Mouse (Mus musculus): Measurements from ENCODE around the gene Thada. TPM values are rescaled to one million over a fixed set of nuclear protein-coding genes. Genes with fewer than 3 reads are reported as not detected.
A peak's percentile ranks its signal among the peaks of the same experiment; 100 is the strongest.

The Thada gene
- 0.72 TPM in 1 of 2 replicates, not detected in the other for polyA plus RNA-seq (2012; ENCODE audit: insufficient read depth, low replicate concordance)

- peak within 1 kb of the TSS; percentile 97 for H3K4me3 ChIP-seq (replicated peaks)
- 0 out of 2 replicates have a peak, but pooled peaks cover 2% of the 10 kb centered on the region for H3K9me3 ChIP-seq
- peaks cover 7% of the 10 kb centered on the region for H3K36me3 ChIP-seq (replicated peaks; ENCODE audit: low read length)
- peaks cover 26% of the 10 kb centered on the region for H3K4me1 ChIP-seq
- peaks cover under 1% of the 10 kb centered on the region for H3K27me3 ChIP-seq (replicated peaks)
- TF ChIP-seq GATA1 (IDR thresholded peaks at IDR 0.05; ENCODE audit: borderline replicate concordance, low read length), result no peak
- TF ChIP-seq FLI1 (IDR thresholded peaks at IDR 0.05; ENCODE audit: low read length), result no peak
Measured at GRCm38 (mm10) chr17:84465753-84466608, at the start of gene Thada. Gene Thada (minus strand): TSS chr17:84466205.

GRCm38 (mm10) chr17:84512516-84513085 is 46.6 kb upstream of the Thada start:
- H3K36me3 ChIP-seq (replicated peaks; ENCODE audit: low read length), result no peaks in the 10 kb centered on the region
- peaks cover 52% of the 10 kb centered on the region for H3K27me3 ChIP-seq (replicated peaks)
- TF ChIP-seq GATA1 (IDR thresholded peaks at IDR 0.05; ENCODE audit: borderline replicate concordance, low read length) (no peak), FLI1 (IDR thresholded peaks at IDR 0.05; ENCODE audit: low read length) (no peak)
- peak overlapping the region; percentile 84 for H3K4me3 ChIP-seq (replicated peaks)
- no peaks in the 10 kb centered on the region for H3K9me3 ChIP-seq
- H3K4me1 ChIP-seq, result peaks cover 20% of the 10 kb centered on the region

GRCm38 (mm10) chr17:84511682-84512515 is 45.9 kb upstream of the Thada start, which contains the start of gene Plekhh2:
Gene Plekhh2 (plus strand): TSS chr17:84511895.
- Histone ChIP-seq H3K36me3 (replicated peaks; ENCODE audit: low read length) (no peaks in the 10 kb centered on the region), H3K9me3 (no peaks in the 10 kb centered on the region), H3K4me1 (peaks cover 20% of the 10 kb centered on the region), H3K4me3 (replicated peaks) (peak within 1 kb of the TSS; percentile 84), H3K27me3 (replicated peaks) (peaks cover 52% of the 10 kb centered on the region)
- TF ChIP-seq GATA1 (IDR thresholded peaks at IDR 0.05; ENCODE audit: borderline replicate concordance, low read length), result no peak
- no peak for TF ChIP-seq FLI1 (IDR thresholded peaks at IDR 0.05; ENCODE audit: low read length)

- H3K27me3 ChIP-seq (replicated peaks), result peaks cover 53% of the 10 kb centered on the region
- peaks cover 20% of the 10 kb centered on the region for H3K4me1 ChIP-seq
- H3K4me3 ChIP-seq (replicated peaks), result peak overlapping the region; percentile 84
- H3K9me3 ChIP-seq, result no peaks in the 10 kb centered on the region
- TF ChIP-seq FLI1 (IDR thresholded peaks at IDR 0.05; ENCODE audit: low read length) (no peak), GATA1 (IDR thresholded peaks at IDR 0.05; ENCODE audit: borderline replicate concordance, low read length) (no peak)
- no peaks in the 10 kb centered on the region for H3K36me3 ChIP-seq (replicated peaks; ENCODE audit: low read length)
Measured at GRCm38 (mm10) chr17:84510961-84511639, 45.1 kb upstream of the Thada start.

DNA sequence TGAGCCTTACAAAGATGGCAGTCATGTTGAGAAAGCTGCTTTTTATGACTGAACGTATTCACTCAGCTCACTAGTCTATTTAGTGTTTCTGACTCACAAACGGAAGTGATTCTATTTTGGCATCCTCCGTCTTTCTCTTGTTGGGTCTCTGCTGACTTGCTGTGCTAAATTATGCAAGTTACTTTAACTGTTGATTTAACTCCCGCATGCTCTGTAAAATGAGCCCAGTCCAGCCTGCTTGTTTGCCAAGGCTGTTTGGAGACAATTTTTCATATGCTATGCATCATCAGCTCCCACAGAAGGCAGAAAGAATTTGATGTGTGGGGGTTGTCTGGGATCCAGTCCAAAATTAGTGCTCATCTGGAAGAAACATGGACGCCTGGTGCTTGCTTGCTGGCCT is 44.4 kb upstream of the Thada start:
- Histone ChIP-seq H3K4me3 (replicated peaks) (no peak overlapping the region), H3K9me3 (no peaks in the 10 kb centered on the region), H3K4me1 (peaks cover 20% of the 10 kb centered on the region), H3K36me3 (replicated peaks; ENCODE audit: low read length) (no peaks in the 10 kb centered on the region), H3K27me3 (replicated peaks) (peaks cover 53% of the 10 kb centered on the region)
- TF ChIP-seq FLI1 (IDR thresholded peaks at IDR 0.05; ENCODE audit: low read length) (no peak), GATA1 (IDR thresholded peaks at IDR 0.05; ENCODE audit: borderline replicate concordance, low read length) (no peak)

GRCm38 (mm10) chr17:84509176-84509575 is 43.2 kb upstream of the Thada start:
- no peak for TF ChIP-seq FLI1 (IDR thresholded peaks at IDR 0.05; ENCODE audit: low read length)
- Histone ChIP-seq H3K27me3 (replicated peaks) (peaks cover 53% of the 10 kb centered on the region), H3K36me3 (replicated peaks; ENCODE audit: low read length) (no peaks in the 10 kb centered on the region), H3K9me3 (no peaks in the 10 kb centered on the region), H3K4me1 (peaks cover 20% of the 10 kb centered on the region), H3K4me3 (replicated peaks) (no peak overlapping the region)

- TF ChIP-seq GATA1 (IDR thresholded peaks at IDR 0.05; ENCODE audit: borderline replicate concordance, low read length) (no peak), FLI1 (IDR thresholded peaks at IDR 0.05; ENCODE audit: low read length) (no peak)
- Histone ChIP-seq H3K9me3 (no peaks in the 10 kb centered on the region), H3K4me3 (replicated peaks) (no peak overlapping the region), H3K4me1 (peaks cover 20% of the 10 kb centered on the region), H3K27me3 (replicated peaks) (peaks cover 55% of the 10 kb centered on the region), H3K36me3 (replicated peaks; ENCODE audit: low read length) (no peaks in the 10 kb centered on the region)
Measured at GRCm38 (mm10) chr17:84508736-84509135, 42.7 kb upstream of the Thada start.

- H3K27me3 ChIP-seq (replicated peaks), result peaks cover 42% of the 10 kb centered on the region
- H3K36me3 ChIP-seq (replicated peaks; ENCODE audit: low read length), result no peaks in the 10 kb centered on the region
- no peak overlapping the region for H3K4me3 ChIP-seq (replicated peaks)
- peaks cover 7% of the 10 kb centered on the region; the same call in 1 of the 2 replicates for H3K4me1 ChIP-seq
- no peaks in the 10 kb centered on the region for H3K9me3 ChIP-seq
- no peak for TF ChIP-seq GATA1 (IDR thresholded peaks at IDR 0.05; ENCODE audit: borderline replicate concordance, low read length)
- TF ChIP-seq FLI1 (IDR thresholded peaks at IDR 0.05; ENCODE audit: low read length), result no peak
Measured at GRCm38 (mm10) chr17:84505922-84506321, 39.9 kb upstream of the Thada start.

DNA sequence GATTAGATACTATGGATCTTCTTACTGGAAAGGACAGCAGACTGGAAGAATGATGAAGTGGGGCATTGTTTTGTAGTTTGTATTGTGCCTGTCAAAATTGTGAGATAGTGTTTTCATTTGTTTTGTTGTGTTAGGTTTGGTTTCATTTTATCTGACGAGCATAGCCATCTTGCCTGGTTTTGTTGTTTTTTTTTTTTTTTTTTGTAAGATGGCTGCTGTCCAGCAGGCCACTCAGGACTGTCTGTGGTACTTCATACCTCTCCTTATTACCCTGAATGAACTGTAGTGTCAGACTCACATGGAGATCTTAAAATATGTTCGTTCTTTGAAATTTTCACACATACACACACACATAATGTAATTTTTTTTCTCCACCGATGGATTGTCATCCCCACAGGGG is 36.3 kb upstream of the Thada start:
- Histone ChIP-seq H3K27me3 (replicated peaks) (peaks cover 17% of the 10 kb centered on the region), H3K4me1 (no peaks in the 10 kb centered on the region), H3K9me3 (no peaks in the 10 kb centered on the region), H3K4me3 (replicated peaks) (no peak overlapping the region), H3K36me3 (replicated peaks; ENCODE audit: low read length) (no peaks in the 10 kb centered on the region)
- TF ChIP-seq GATA1 (IDR thresholded peaks at IDR 0.05; ENCODE audit: borderline replicate concordance, low read length) (no peak), FLI1 (IDR thresholded peaks at IDR 0.05; ENCODE audit: low read length) (no peak)
